Mouse (Mus musculus) midbrain, embryonic 11.5 days (tissue): ENCODE measurements around the gene Snx4. TPM values are rescaled to one million over a fixed set of nuclear protein-coding genes. Genes with fewer than 3 reads are reported as not detected.

Experiments used
- ATAC-seq: fragments of 200-750 bp; cut with Nextera tagmentation; 2 replicates; pipeline ENCODE4 v1.8.0; 2017; ENCODE audit warnings: moderate TSS enrichment, moderate library complexity; ENCODE audit not compliant: low FRiP score
- DNase-seq: peaks from one replicate; pipeline ENCODE4 v3.0.0; 2015; ENCODE audit warnings: low spot score; ENCODE audit errors: missing footprints
- H3K27ac ChIP-seq: fragments of 300-500 bp; sonication (generic); 2 replicates; pipeline ENCODE4 v1.5.1; 2014; ENCODE audit warnings: low read depth, low read length
- H3K27me3 ChIP-seq: fragments of 300-500 bp; sonication (generic); 2 replicates; pipeline ENCODE4 v1.6.1; 2014; ENCODE audit warnings: mild to moderate bottlenecking, low read length, moderate library complexity, mixed read lengths; ENCODE audit not compliant: control insufficient read depth, insufficient read depth
- H3K36me3 ChIP-seq: fragments of 300-500 bp; sonication (generic); 2 replicates; pipeline ENCODE4 v1.6.1; 2014; ENCODE audit warnings: mild to moderate bottlenecking, low read length, moderate library complexity, mixed read lengths; ENCODE audit not compliant: control insufficient read depth, insufficient read depth
- H3K4me1 ChIP-seq: fragments of 300-500 bp; sonication (generic); 2 replicates; pipeline ENCODE4 v1.6.1; 2014; ENCODE audit warnings: low read length; ENCODE audit not compliant: control insufficient read depth, insufficient read depth
- H3K4me2 ChIP-seq: fragments of 300-500 bp; sonication (generic); 2 replicates; pipeline ENCODE4 v1.6.1; 2014; ENCODE audit warnings: mild to moderate bottlenecking, moderate library complexity
- H3K4me3 ChIP-seq: fragments of 300-500 bp; sonication (generic); 2 replicates; pipeline ENCODE4 v1.5.1; 2014; ENCODE audit warnings: low read depth, low read length
- H3K9ac ChIP-seq: fragments of 300-500 bp; sonication (generic); 2 replicates; pipeline ENCODE4 v1.6.1; 2014; ENCODE audit warnings: low read length
- H3K9me3 ChIP-seq: fragments of 300-500 bp; sonication (generic); 2 replicates; pipeline ENCODE4 v1.6.1; 2016; ENCODE audit warnings: low read length; ENCODE audit not compliant: control insufficient read depth
- WGBS: fragments of 180-500 bp; shearing (Covaris S2); extraction: QIAGEN DNeasy Blood & Tissue Kit; methylation state at CpG from one replicate; pipeline ENCODE4 v1.1.7; 2014; 5-methylcytosine and 5-hydroxymethylcytosine counted together
- polyA plus RNA-seq: library from polyadenylated mRNA; unstranded; fragments of >200 nt; fragmentation: Nextera tagmentation; extraction: Ambion mirVana; gene quantifications from 2 replicates; pipeline ENCODE4 v1.2.1, GENCODE M21; 2014

The Snx4 gene
- polyA plus RNA-seq, 1 experiment from 2014 or later: 86.9 TPM

GRCm38 (mm10) chr16:33292241-33292640, 41.0 kb downstream of the Snx4 start:
- Histone ChIP-seq H3K9me3 (peaks cover 5% of the 10 kb centered on the region), H3K4me3 (no peak overlapping the region), H3K36me3 (peaks cover 26% of the 10 kb centered on the region), H3K27ac (no peak overlapping the region), H3K27me3 (no peaks in the 10 kb centered on the region), H3K4me2 (no peak overlapping the region), H3K4me1 (no peaks in the 10 kb centered on the region), H3K9ac (no peak overlapping the region)
- WGBS: 97% methylated on average over 7 of the region's 7 CpGs
- DNase-seq (peak; percentile 74), ATAC-seq (no peak)

- WGBS: 89% methylated on average over 7 of the region's 7 CpGs
- Histone ChIP-seq H3K27me3 (no peaks in the 10 kb centered on the region), H3K9me3 (peaks cover 5% of the 10 kb centered on the region), H3K4me3 (no peak overlapping the region), H3K4me2 (no peak overlapping the region), H3K9ac (no peak overlapping the region), H3K27ac (no peak overlapping the region), H3K4me1 (no peaks in the 10 kb centered on the region), H3K36me3 (peaks cover 27% of the 10 kb centered on the region)
- no peak for ATAC-seq
- peak; percentile 77 for DNase-seq
Observed at GRCm38 (mm10) chr16:33294681-33295080, 43.4 kb downstream of the Snx4 start.

GRCm38 (mm10) chr16:33295321-33295720, 44.1 kb downstream of the Snx4 start:
- Histone ChIP-seq H3K4me1 (no peaks in the 10 kb centered on the region), H3K4me2 (no peak overlapping the region), H3K9ac (no peak overlapping the region), H3K27ac (no peak overlapping the region), H3K36me3 (peaks cover 27% of the 10 kb centered on the region), H3K4me3 (no peak overlapping the region), H3K27me3 (no peaks in the 10 kb centered on the region), H3K9me3 (peaks cover 5% of the 10 kb centered on the region)
- peak; percentile 69 for DNase-seq
- 98% methylated on average over 9 of the region's 9 CpGs for WGBS
- no peak for ATAC-seq

- ATAC-seq (no peak), DNase-seq (no peak)
- no peak overlapping the region for H3K9ac ChIP-seq
- H3K27ac ChIP-seq: no peak overlapping the region
- no peak overlapping the region for H3K4me2 ChIP-seq
- H3K36me3 ChIP-seq: peaks cover 11% of the 10 kb centered on the region
- no peak overlapping the region for H3K4me3 ChIP-seq
- no peaks in the 10 kb centered on the region; the same call in 1 of the 2 replicates for H3K9me3 ChIP-seq
- no peaks in the 10 kb centered on the region for H3K4me1 ChIP-seq
- WGBS: 100% methylated on average over 1 of the region's 1 CpGs
- no peaks in the 10 kb centered on the region for H3K27me3 ChIP-seq
Observed at GRCm38 (mm10) chr16:33297493-33297892, 46.3 kb downstream of the Snx4 start.

- WGBS: 21% methylated on average over 4 of the region's 4 CpGs
- peak; percentile 98 for DNase-seq
- H3K4me2 ChIP-seq: no peak overlapping the region
- no peaks in the 10 kb centered on the region for H3K27me3 ChIP-seq
- no peaks in the 10 kb centered on the region for H3K36me3 ChIP-seq
- H3K27ac ChIP-seq: no peak overlapping the region
- no peak overlapping the region for H3K9ac ChIP-seq
- ATAC-seq: peak; percentile 64; the same call in 1 of the 2 replicates
- H3K9me3 ChIP-seq: no peaks in the 10 kb centered on the region
- H3K4me1 ChIP-seq: no peaks in the 10 kb centered on the region
- H3K4me3 ChIP-seq: no peak overlapping the region
Observed at GRCm38 (mm10) chr16:33306633-33307070, 55.4 kb downstream of the Snx4 start.

GRCm38 (mm10) chr16:33307761-33308160, 56.5 kb downstream of the Snx4 start:
- 87% methylated on average over 7 of the region's 7 CpGs for WGBS
- Histone ChIP-seq H3K27me3 (no peaks in the 10 kb centered on the region), H3K9ac (no peak overlapping the region), H3K9me3 (no peaks in the 10 kb centered on the region), H3K4me3 (no peak overlapping the region), H3K27ac (no peak overlapping the region), H3K36me3 (no peaks in the 10 kb centered on the region), H3K4me2 (no peak overlapping the region), H3K4me1 (no peaks in the 10 kb centered on the region)
- DNase-seq (no peak), ATAC-seq (no peak)

- H3K4me2 ChIP-seq: no peak overlapping the region
- no peaks in the 10 kb centered on the region for H3K27me3 ChIP-seq
- no peaks in the 10 kb centered on the region for H3K36me3 ChIP-seq
- H3K4me1 ChIP-seq: no peaks in the 10 kb centered on the region
- no peaks in the 10 kb centered on the region for H3K9me3 ChIP-seq
- no peak for DNase-seq
- WGBS: 91% methylated on average over 3 of the region's 3 CpGs
- no peak overlapping the region for H3K27ac ChIP-seq
- no peak for ATAC-seq
- H3K9ac ChIP-seq: no peak overlapping the region
- no peak overlapping the region for H3K4me3 ChIP-seq
Observed at GRCm38 (mm10) chr16:33309066-33309465, 57.8 kb downstream of the Snx4 start.

- WGBS: 89% methylated on average over 4 of the region's 4 CpGs
- Histone ChIP-seq H3K27me3 (no peaks in the 10 kb centered on the region), H3K27ac (no peak overlapping the region), H3K9me3 (no peaks in the 10 kb centered on the region), H3K4me1 (no peaks in the 10 kb centered on the region), H3K4me3 (no peak overlapping the region), H3K36me3 (no peaks in the 10 kb centered on the region), H3K4me2 (no peak overlapping the region), H3K9ac (no peak overlapping the region)
- ATAC-seq: no peak
- no peak for DNase-seq
Observed at GRCm38 (mm10) chr16:33315611-33316010, 64.4 kb downstream of the Snx4 start.

- no peak for ATAC-seq
- Histone ChIP-seq H3K9ac (no peak overlapping the region), H3K9me3 (no peaks in the 10 kb centered on the region), H3K27me3 (no peaks in the 10 kb centered on the region), H3K4me3 (no peak overlapping the region), H3K4me1 (no peaks in the 10 kb centered on the region), H3K4me2 (no peak overlapping the region), H3K36me3 (no peaks in the 10 kb centered on the region), H3K27ac (no peak overlapping the region)
- WGBS: 64% methylated on average over 3 of the region's 3 CpGs
- no peak for DNase-seq
Observed at GRCm38 (mm10) chr16:33317646-33318045, 66.4 kb downstream of the Snx4 start.

GRCm38 (mm10) chr16:33318059-33318458, 66.8 kb downstream of the Snx4 start:
- ATAC-seq (no peak), DNase-seq (no peak)
- no peaks in the 10 kb centered on the region for H3K4me1 ChIP-seq
- no peaks in the 10 kb centered on the region for H3K27me3 ChIP-seq
- H3K9ac ChIP-seq: no peak overlapping the region
- no peaks in the 10 kb centered on the region for H3K9me3 ChIP-seq
- no peak overlapping the region for H3K27ac ChIP-seq
- H3K36me3 ChIP-seq: no peaks in the 10 kb centered on the region
- H3K4me3 ChIP-seq: no peak overlapping the region
- H3K4me2 ChIP-seq: no peak overlapping the region
- 89% methylated on average over 7 of the region's 7 CpGs for WGBS
